Mouse (Mus musculus) CH12.LX (cell line): Measurements from ENCODE around the gene Cc2d2a.

Experiments used
- BHLHE40 ChIP-seq: IDR thresholded peaks from 2 replicates; pipeline ENCODE4 v1.6.1; 2011; ENCODE audit warnings: mild to moderate bottlenecking, low read depth, low read length, improper control_type of control experiment
- CHD2 ChIP-seq: IDR thresholded peaks from 2 replicates; pipeline ENCODE4 v1.6.1; 2011; ENCODE audit warnings: low read length, improper control_type of control experiment
- CTCF ChIP-seq, 2 experiments: IDR thresholded peaks in 1 of 2; conservative IDR thresholded peaks in 1 of 2; 2 replicates each; pipeline ENCODE4 v1.5.1; 2011 to 2012; ENCODE audit warnings: low read depth in 2 of 2, low read length in 2 of 2, improper control_type of control experiment in 1 of 2, inconsistent platforms in 1 of 2, mild to moderate bottlenecking in 1 of 2, moderate library complexity in 1 of 2
- EP300 ChIP-seq: IDR thresholded peaks from 2 replicates; pipeline ENCODE4 v1.6.1; 2011; ENCODE audit warnings: low read length, improper control_type of control experiment
- KAT2A ChIP-seq: IDR thresholded peaks from 2 replicates; pipeline ENCODE4 v1.6.1; 2012; ENCODE audit warnings: low read length, improper control_type of control experiment, inconsistent platforms; ENCODE audit not compliant: insufficient replicate concordance
- POLR2A ChIP-seq: IDR thresholded peaks from 2 replicates; pipeline ENCODE4 v1.6.1; 2011; ENCODE audit warnings: low read depth, mild to moderate bottlenecking, improper control_type of control experiment, low read length
- SIN3A ChIP-seq: IDR thresholded peaks from 2 replicates; pipeline ENCODE4 v1.6.1; 2012; ENCODE audit warnings: low read length, improper control_type of control experiment, inconsistent platforms
- ZC3H11A ChIP-seq: IDR thresholded peaks from 2 replicates; pipeline ENCODE4 v1.6.1; 2012; ENCODE audit warnings: low read depth, mild to moderate bottlenecking, inconsistent platforms, low read length, improper control_type of control experiment
- ZNF384 ChIP-seq: IDR thresholded peaks from 2 replicates; pipeline ENCODE4 v1.6.1; 2012; ENCODE audit warnings: low read depth, low read length, improper control_type of control experiment, inconsistent platforms

DNA sequence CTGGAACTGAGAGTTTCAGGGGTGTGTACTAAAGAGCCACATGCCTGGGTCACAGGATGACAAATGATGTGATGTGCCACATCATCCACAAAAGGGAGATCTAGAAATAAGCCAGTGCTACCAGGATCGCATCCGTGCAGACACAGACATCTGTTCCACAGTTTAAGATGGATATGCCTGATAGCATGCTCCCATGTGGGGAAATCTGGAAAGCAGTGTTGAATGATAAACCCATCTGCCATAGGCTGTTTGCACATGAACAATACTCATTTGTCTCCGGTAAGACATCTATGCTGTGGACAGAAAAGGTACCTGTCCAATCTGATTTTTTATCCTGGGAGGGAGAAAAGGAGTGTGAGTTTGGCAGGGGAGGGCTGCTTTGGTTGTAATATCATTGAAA, 35.0 kb downstream of the Cc2d2a start:
- TF ChIP-seq CTCF (conservative IDR thresholded peaks at IDR 0.05 in 1 of 2, IDR thresholded peaks at IDR 0.05 in 1 of 2; ENCODE audit: low read depth in 2 of 2, low read length in 2 of 2): no peak
- TF ChIP-seq EP300: no peak
- no peak for TF ChIP-seq POLR2A
- no peak for TF ChIP-seq SIN3A
- no peak for TF ChIP-seq CHD2
- TF ChIP-seq ZC3H11A: no peak
- TF ChIP-seq BHLHE40: no peak
- no peak for TF ChIP-seq ZNF384
- no peak for TF ChIP-seq KAT2A
